Mouse (Mus musculus): ENCODE measurements around the gene Dnaja3. TPM values are rescaled to one million over a fixed set of nuclear protein-coding genes. Genes with fewer than 3 reads are reported as not detected.
"Not testable (repeated sequence)": the region's sequence is repeated elsewhere in the genome, so short reads cannot be mapped to it uniquely, and the experiment has no call there.

The Dnaja3 gene
- polyA plus RNA-seq, 1 experiment from 2014 or later = 77.6 TPM

DNA sequence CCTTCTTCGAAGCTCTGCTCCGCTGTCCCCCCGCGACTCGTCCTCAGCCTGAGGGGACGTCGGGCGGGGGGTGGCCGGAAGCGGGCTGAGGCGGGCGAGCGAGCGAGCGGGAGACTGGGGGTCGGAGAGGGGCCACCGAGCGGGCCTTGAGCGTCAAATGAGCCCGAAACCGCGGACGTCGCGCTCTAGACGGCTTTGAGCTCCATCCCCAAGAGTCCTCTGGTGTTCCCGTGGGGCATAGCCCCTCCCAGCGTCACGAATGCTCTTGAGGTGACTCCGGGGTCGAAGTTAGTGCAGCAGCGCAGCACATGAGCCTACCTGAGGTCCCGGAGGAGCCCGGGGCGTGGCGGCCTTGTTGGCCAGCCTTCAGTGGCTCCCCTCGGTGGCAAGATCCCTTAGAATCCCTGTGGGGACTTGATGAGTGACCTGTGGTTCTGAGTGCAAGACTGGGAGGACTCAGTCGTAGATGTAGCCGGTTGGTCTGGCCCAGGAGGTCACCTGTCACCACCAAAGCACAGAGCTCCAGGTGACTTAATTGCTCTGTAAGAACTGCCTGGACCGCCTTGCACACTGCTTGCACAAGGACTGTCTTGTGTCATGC lies 86.8 kb downstream of the Dnaja3 start:
- Histone ChIP-seq H3K4me3 (peak overlapping the region; percentile 79), H3K36me3 (no peaks in the 10 kb centered on the region), H3K27me3 (replicated peaks) (no peaks in the 10 kb centered on the region), H3K27ac (ENCODE audit: poor library complexity, severe bottlenecking) (peak overlapping the region; percentile 92), H3K9me3 (replicated peaks) (no peaks in the 10 kb centered on the region), H3K9ac (peak overlapping the region; percentile 92), H3K4me2 (peak overlapping the region; percentile 88), H3K4me1 (replicated peaks) (peaks cover 11% of the 10 kb centered on the region)
- ATAC-seq (ENCODE audit: insufficient number of reproducible peaks, low FRiP score) = peak; percentile 78
- WGBS = under 1% methylated on average over 40 of the region's 40 CpGs

DNA sequence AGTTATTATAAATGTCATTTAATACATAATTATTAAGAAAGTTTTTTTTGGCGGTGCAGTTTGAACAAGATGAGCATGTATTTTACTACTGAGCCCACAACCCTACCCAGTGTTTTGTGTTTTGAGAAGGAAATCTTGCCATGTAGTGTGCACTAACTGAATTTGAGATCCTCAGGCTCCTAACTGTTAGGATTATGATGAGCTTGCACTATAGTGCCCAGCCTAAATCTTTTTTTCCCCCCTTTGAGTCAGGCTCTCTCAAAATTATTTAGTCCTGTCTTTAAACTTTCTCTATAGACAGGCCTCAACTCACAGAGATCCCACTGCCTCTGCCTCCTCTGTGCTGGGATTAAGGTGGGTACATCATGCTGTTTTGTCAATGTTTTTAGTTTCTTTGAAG lies 87.7 kb downstream of the Dnaja3 start:
- H3K9me3 ChIP-seq (replicated peaks) = no peaks in the 10 kb centered on the region
- H3K4me2 ChIP-seq = peak overlapping the region; percentile 50
- H3K36me3 ChIP-seq = no peaks in the 10 kb centered on the region
- H3K27me3 ChIP-seq (replicated peaks) = no peaks in the 10 kb centered on the region
- no peak for ATAC-seq (ENCODE audit: insufficient number of reproducible peaks, low FRiP score)
- WGBS = 94% methylated on average over 1 of the region's 1 CpGs
- no peak overlapping the region for H3K4me3 ChIP-seq
- no peak overlapping the region for H3K27ac ChIP-seq (ENCODE audit: poor library complexity, severe bottlenecking)
- no peak overlapping the region for H3K9ac ChIP-seq
- peaks cover 11% of the 10 kb centered on the region for H3K4me1 ChIP-seq (replicated peaks)

DNA sequence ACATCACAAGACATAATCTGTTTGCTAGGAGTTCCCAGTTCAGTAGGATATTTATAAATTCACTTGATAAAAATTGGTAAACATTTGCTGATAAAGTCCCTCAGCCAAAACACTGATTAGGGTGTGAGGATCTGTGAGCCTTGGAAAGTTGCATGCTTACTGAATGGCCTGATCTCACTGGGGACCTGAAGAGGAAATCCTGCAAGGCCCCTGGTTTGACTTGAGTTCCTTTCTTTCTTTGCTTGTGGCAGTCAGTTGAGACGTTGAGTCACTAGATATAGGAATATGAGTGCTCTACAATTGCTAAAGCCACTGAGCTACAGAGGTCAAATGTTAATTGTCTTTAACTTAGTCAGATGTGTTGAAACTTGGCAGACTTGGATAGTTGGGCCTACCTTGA lies 88.2 kb downstream of the Dnaja3 start:
- Histone ChIP-seq H3K4me1 (replicated peaks) (peaks cover 11% of the 10 kb centered on the region), H3K9me3 (replicated peaks) (no peaks in the 10 kb centered on the region), H3K4me2 (peak overlapping the region; percentile 50), H3K36me3 (no peaks in the 10 kb centered on the region), H3K9ac (no peak overlapping the region), H3K27me3 (replicated peaks) (no peaks in the 10 kb centered on the region), H3K27ac (ENCODE audit: poor library complexity, severe bottlenecking) (no peak overlapping the region), H3K4me3 (no peak overlapping the region)
- no peak for ATAC-seq (ENCODE audit: insufficient number of reproducible peaks, low FRiP score)
- 48% methylated on average over 1 of the region's 1 CpGs for WGBS

DNA sequence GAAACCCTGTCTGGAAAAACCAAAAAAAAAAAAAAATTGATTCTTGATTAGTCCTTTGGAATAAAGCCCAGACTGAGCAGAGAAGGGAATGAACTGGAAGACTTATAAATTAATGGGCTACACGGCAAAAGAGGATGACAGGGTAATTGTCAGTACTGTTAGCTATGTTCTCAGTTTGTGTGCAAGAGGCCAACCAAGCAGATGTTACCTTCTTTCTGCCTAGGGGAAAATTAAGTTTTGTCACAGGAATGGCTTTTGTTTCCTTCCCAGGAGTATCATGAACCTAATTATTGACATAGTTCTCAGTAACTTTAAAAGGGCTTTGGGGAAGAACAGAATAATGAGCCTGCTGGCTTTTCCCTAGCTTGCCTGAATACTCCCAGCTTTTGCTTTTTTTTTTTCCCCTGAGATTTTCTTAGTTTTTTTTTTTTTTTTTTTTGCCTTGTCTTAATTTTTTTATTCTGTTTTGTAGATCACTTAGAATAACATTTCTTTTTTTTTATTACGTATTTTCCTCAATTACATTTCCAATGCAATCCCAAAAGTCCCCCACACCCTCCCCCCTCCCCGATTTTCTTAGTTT lies 91.1 kb downstream of the Dnaja3 start:
- H3K36me3 ChIP-seq = no peaks in the 10 kb centered on the region
- no peaks in the 10 kb centered on the region for H3K27me3 ChIP-seq (replicated peaks)
- no peak overlapping the region for H3K4me2 ChIP-seq
- H3K4me1 ChIP-seq (replicated peaks) = peaks cover 11% of the 10 kb centered on the region
- H3K4me3 ChIP-seq = no peak overlapping the region
- H3K9me3 ChIP-seq (replicated peaks) = no peaks in the 10 kb centered on the region
- H3K9ac ChIP-seq = no peak overlapping the region
- ATAC-seq (ENCODE audit: insufficient number of reproducible peaks, low FRiP score) = no peak
- no peak overlapping the region for H3K27ac ChIP-seq (ENCODE audit: poor library complexity, severe bottlenecking)
- 83% methylated on average over 3 of the region's 3 CpGs for WGBS

DNA sequence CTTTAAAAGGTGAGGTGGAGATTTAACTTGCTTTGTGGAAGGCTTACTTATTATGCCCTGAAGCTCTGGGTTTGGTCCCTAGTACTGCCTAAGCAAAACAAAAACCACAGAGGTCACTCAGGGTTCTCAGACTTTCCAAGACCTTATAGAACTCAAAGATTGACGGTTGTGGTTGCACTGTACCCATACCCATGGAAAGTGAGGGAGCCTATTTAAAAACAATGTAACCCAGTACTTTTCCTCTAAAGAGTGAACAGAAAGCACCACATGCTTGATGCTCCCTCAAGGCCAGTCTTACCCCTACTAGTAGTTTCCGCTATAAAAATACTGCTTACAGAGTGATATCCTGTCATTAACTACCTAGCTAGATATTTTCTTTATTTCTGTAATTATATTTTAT lies 96.5 kb downstream of the Dnaja3 start:
- WGBS = 84% methylated on average over 2 of the region's 2 CpGs
- Histone ChIP-seq H3K36me3 (0 out of 2 replicates have a peak, but pooled peaks cover under 1% of the 10 kb centered on the region), H3K27ac (ENCODE audit: poor library complexity, severe bottlenecking) (no peak overlapping the region), H3K4me3 (no peak overlapping the region), H3K9me3 (replicated peaks) (no peaks in the 10 kb centered on the region), H3K9ac (no peak overlapping the region), H3K4me2 (no peak overlapping the region), H3K4me1 (replicated peaks) (no peaks in the 10 kb centered on the region), H3K27me3 (replicated peaks) (no peaks in the 10 kb centered on the region)
- ATAC-seq (ENCODE audit: insufficient number of reproducible peaks, low FRiP score) = no peak

DNA sequence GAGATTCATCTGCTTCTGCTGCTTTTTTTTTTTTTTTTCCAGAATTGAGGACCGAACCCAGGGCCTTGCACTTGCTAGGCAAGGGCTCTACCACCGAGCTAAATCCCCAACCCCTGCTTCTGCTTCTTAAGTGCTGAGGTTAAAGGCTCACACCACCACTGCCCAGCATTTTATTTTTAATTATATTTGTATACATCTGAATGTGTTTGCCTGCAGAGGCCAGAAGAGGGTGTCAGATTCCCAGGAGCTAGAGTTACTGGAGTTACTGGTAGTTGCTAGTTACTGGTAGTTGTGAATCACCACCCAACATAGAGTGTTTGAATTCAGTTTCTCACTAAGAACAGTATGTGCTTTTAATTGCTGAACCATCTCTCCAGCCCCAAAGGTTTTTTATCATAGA lies 100.2 kb downstream of the Dnaja3 start:
- Histone ChIP-seq H3K4me2 (no peak overlapping the region), H3K27ac (ENCODE audit: poor library complexity, severe bottlenecking) (no peak overlapping the region), H3K27me3 (replicated peaks) (no peaks in the 10 kb centered on the region), H3K36me3 (peaks cover 15% of the 10 kb centered on the region), H3K4me1 (replicated peaks) (no peaks in the 10 kb centered on the region), H3K9me3 (replicated peaks) (peaks cover 2% of the 10 kb centered on the region; the same call in 1 of the 2 replicates), H3K4me3 (no peak overlapping the region), H3K9ac (no peak overlapping the region)
- 89% methylated on average over 2 of the region's 2 CpGs for WGBS
- no peak for ATAC-seq (ENCODE audit: insufficient number of reproducible peaks, low FRiP score)

DNA sequence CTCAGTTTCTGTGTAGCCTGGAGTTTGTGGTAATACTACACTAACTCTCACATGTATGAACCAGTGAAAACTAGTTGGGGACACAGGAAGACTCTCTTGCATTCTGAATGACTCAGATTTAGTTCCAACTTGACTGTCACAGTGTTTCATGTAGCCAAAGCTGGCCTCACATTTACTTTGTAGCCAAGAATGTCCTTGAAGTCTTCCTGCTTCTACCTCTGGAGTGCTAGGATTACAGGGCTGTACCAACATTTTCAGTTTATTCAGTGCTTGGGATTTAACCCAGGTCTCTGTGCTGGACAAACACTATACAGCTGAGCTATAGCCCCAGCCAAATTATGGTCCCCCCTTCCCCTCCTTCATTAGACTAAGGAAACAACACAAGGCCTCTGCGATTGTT lies 102.4 kb downstream of the Dnaja3 start:
- Histone ChIP-seq H3K4me3 (no peak overlapping the region), H3K4me1 (replicated peaks) (no peaks in the 10 kb centered on the region), H3K36me3 (peaks cover 15% of the 10 kb centered on the region), H3K27ac (ENCODE audit: poor library complexity, severe bottlenecking) (no peak overlapping the region), H3K9me3 (replicated peaks) (peaks cover 2% of the 10 kb centered on the region; the same call in 1 of the 2 replicates), H3K9ac (no peak overlapping the region), H3K4me2 (no peak overlapping the region), H3K27me3 (replicated peaks) (no peaks in the 10 kb centered on the region)
- WGBS = 83% methylated on average over 1 of the region's 1 CpGs
- ATAC-seq (ENCODE audit: insufficient number of reproducible peaks, low FRiP score) = no peak

DNA sequence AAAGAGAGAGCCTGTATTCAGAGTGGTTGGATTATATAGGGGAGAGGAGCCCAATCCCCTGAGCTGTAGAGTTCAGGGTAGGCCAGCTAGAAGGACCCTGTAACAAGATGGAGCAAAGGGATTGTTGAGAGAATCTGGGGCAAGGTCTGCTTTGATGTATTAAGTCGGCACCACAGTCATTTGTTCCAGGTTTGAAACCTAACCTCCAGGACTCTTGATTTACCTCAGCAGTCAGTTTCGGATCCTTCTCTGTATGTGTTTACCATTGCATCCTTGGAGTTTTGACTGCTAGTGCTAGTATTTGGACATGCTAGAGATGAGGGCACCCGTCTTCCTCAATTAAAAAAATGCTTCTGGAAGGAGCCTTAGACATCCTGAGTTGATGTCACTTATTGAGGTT lies 112.4 kb downstream of the Dnaja3 start:
- Histone ChIP-seq H3K4me3 (no peak overlapping the region), H3K4me1 (replicated peaks) (peaks cover 14% of the 10 kb centered on the region), H3K9ac (no peak overlapping the region), H3K27ac (ENCODE audit: poor library complexity, severe bottlenecking) (no peak overlapping the region), H3K27me3 (replicated peaks) (no peaks in the 10 kb centered on the region), H3K4me2 (no peak overlapping the region), H3K36me3 (peaks cover 8% of the 10 kb centered on the region), H3K9me3 (replicated peaks) (no peaks in the 10 kb centered on the region; the same call in 1 of the 2 replicates)
- WGBS = 91% methylated on average over 3 of the region's 3 CpGs
- ATAC-seq (ENCODE audit: insufficient number of reproducible peaks, low FRiP score) = no peak

DNA sequence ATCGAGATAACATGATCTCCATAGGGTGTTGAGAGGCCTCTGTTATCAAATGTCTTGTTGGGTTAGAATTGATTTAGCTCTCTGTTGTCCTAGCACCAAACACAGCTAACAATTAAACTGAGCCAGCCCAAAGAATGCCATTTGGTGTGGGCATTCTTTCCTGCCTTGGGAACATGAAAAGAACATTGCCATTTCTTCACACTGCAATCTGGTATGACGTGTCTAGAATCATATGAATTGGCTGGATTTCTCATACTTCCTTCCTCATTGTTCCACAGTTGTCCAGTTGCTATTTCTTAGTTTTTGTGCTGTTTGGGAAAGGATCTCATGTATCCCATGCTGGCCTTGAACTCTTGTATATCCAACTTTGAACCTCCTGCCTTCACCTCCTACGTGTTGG lies 114.3 kb downstream of the Dnaja3 start:
- peaks cover 18% of the 10 kb centered on the region for H3K4me1 ChIP-seq (replicated peaks)
- no peak overlapping the region for H3K9ac ChIP-seq
- ATAC-seq (ENCODE audit: insufficient number of reproducible peaks, low FRiP score) = no peak
- no peak overlapping the region for H3K4me3 ChIP-seq
- no peak overlapping the region for H3K27ac ChIP-seq (ENCODE audit: poor library complexity, severe bottlenecking)
- 83% methylated on average over 3 of the region's 3 CpGs for WGBS
- no peaks in the 10 kb centered on the region for H3K27me3 ChIP-seq (replicated peaks)
- no peak overlapping the region for H3K4me2 ChIP-seq
- H3K36me3 ChIP-seq = peaks cover 8% of the 10 kb centered on the region
- no peaks in the 10 kb centered on the region; the same call in 1 of the 2 replicates for H3K9me3 ChIP-seq (replicated peaks)

DNA sequence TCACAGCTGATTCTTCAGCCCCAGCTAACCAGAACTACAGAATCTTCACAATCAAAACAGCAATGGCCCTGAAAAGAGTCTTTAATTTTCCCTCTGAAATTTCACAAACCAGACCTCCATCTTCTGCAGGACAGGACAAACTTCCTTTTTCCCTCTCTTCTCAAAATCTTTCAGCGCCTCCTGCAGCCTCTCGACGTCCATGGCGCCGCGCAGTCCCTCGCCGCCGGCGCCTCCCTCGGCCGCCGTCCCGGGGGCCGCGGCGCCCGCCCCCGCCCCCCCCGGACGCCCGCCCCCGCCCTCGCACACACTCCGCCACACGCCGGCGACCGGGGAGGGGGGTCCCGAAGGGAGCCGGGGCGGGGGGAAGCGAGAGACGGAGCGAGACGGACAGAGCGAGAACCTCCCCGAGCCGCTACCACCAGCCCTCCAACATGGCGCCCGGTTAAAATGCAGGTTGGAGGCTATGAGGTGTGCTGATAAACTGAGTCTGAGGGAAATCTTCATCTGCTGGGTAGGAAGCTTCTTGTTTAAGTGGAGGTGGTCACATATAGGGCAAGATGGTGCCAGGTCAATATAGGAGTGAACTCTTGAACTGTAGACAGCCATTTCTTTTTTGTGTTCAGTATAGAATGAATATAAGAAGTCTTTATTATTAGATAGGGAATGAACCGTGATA lies 117.0 kb downstream of the Dnaja3 start:
- whole genome bisulfite sequencing = 3% methylated on average over 29 of the region's 42 CpGs
- ATAC-seq (ENCODE audit: insufficient number of reproducible peaks, low FRiP score) = peak; percentile 75
- H3K4me3 ChIP-seq = peak overlapping the region; percentile 49
- not testable (repeated sequence) for H3K36me3 ChIP-seq; H3K27me3 ChIP-seq (replicated peaks); H3K9me3 ChIP-seq (replicated peaks)
- H3K9ac ChIP-seq = peak overlapping the region; percentile 69
- H3K4me1 ChIP-seq (replicated peaks) = peaks cover 38% of the 10 kb centered on the region
- H3K4me2 ChIP-seq = peak overlapping the region; percentile 63
- peak overlapping the region; percentile 71 for H3K27ac ChIP-seq (ENCODE audit: poor library complexity, severe bottlenecking)

All from heart, embryonic 12.5 days (tissue).